Mouse (Mus musculus): ENCODE measurements around the gene Defb36. TPM values are rescaled to one million over a fixed set of nuclear protein-coding genes. Genes with fewer than 3 reads are reported as not detected.

Defb36 gene
- total RNA-seq, 4 experiments from 2014 or later, result 0.86 to 1.5 TPM; not detected in 2

Other genes starting within 250 kb of the Defb36 start
- 10 to 100 TPM in 1 of 4 experiments, 1 to 10 TPM in 3; 5.3 to 11.3 (median 8.1) TPM for gene Nrsn2, start 227.7 kb upstream of the Defb36 start, total RNA-seq (2022)
- gene Sox12, start 206.3 kb upstream of the Defb36 start, total RNA-seq (2022), result 10 to 100 TPM in 3 of 4 experiments, 1 to 10 TPM in 1; 9.9 to 16.8 (median 12.6) TPM
- gene Zcchc3, start 189.3 kb upstream of the Defb36 start, total RNA-seq (2022), result 10 to 100 TPM in 1 of 4 experiments, 1 to 10 TPM in 3; 7.9 to 11.2 (median 9.2) TPM
- gene 6820408C15Rik, start 188.7 kb upstream of the Defb36 start, total RNA-seq (2022), result under 1 TPM; 0.32 to 0.51 (median 0.42) TPM
- not detected for gene Defb23, start 139.7 kb upstream of the Defb36 start, total RNA-seq (2022)
- gene Defb20, start 127.3 kb upstream of the Defb36 start, total RNA-seq (2022), result not detected
- gene Defb22, start 114.2 kb upstream of the Defb36 start, total RNA-seq (2022), result not detected
- gene Defb26, start 92.6 kb upstream of the Defb36 start, total RNA-seq (2022), result not detected
- gene Defb28, start 86.1 kb upstream of the Defb36 start, total RNA-seq (2022), result not detected
- not detected for gene Defb29, start 64.2 kb upstream of the Defb36 start, total RNA-seq (2022)
- gene Gm17416, start 35.0 kb upstream of the Defb36 start, total RNA-seq (2022), result not detected
- not detected for gene Defb21, start 31.6 kb upstream of the Defb36 start, total RNA-seq (2022)
- gene Defb19, start 24.0 kb upstream of the Defb36 start, total RNA-seq (2022), result not detected
- not detected for gene Defb45, start 4.9 kb upstream of the Defb36 start, total RNA-seq (2022)
- gene Defb25, start 18.7 kb downstream of the Defb36 start, total RNA-seq (2022), result 1 to 10 TPM in 2 of 4 experiments, not detected in 2; 1.9 to 2.2 TPM
- gene Rem1, start 22.6 kb downstream of the Defb36 start, total RNA-seq (2022), result 10 to 100 TPM in 3 of 4 experiments, 1 to 10 TPM in 1; 9.0 to 20.8 (median 14.6) TPM
- 100 to 1,000 TPM; 162 to 222 (median 201) TPM for gene H13, start 65.1 kb downstream of the Defb36 start, total RNA-seq (2022)
- gene Mcts2, start 82.7 kb downstream of the Defb36 start, total RNA-seq (2022), result 10 to 100 TPM; 28.1 to 32.3 (median 29.7) TPM
- gene Id1, start 131.9 kb downstream of the Defb36 start, total RNA-seq (2022), result 10 to 100 TPM; 38.9 to 74.3 (median 55.1) TPM
- 1 to 10 TPM; 1.3 to 4.4 (median 2.7) TPM for gene Cox4i2, start 149.8 kb downstream of the Defb36 start, total RNA-seq (2022)
- 10 to 100 TPM; 58.5 to 74.6 (median 72.0) TPM for gene Bcl2l1, start 227.4 kb downstream of the Defb36 start, total RNA-seq (2022)
- 1 to 10 TPM; 1.9 to 2.1 (median 1.9) TPM for gene Tpx2, start 243.6 kb downstream of the Defb36 start, total RNA-seq (2022)

All from adrenal gland, adult 8-10 months (tissue).